Mouse (Mus musculus) CH12F3 (cell line): ENCODE data around the gene Gm28230.

Experiments used
- in situ Hi-C: fragments of 300-500 bp; cut with MboI; formaldehyde crosslinking; loops from 2 replicates; pipeline ENCODE4 v1.14.3; 2020; ENCODE audit warnings: low sequenced_read_pairs

The Gm28230 gene

DNA sequence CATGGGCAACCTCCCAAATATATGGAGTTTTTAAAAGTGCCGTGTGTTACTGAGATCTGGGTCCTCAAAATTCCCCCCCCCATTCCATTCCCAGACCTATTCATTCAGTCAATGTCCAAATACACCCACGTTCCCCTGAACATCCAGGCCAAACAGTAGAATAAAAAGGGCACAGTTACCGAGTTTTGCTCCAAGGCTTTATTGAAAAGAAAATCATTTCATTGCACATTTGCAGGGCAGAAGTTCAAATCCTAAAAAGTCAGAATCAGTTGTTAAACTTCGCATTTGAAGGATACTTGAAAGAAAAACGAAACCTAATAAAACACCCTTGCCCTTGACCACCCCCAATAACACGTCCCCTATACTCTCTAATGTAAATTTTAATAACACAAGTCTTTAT is 23.7 kb upstream of the Gm28230 start:
- in situ Hi-C loops, result loop anchor here (25.0 kb wide), 1 partner anchor 884 kb away; no protein-coding TSS in a partner anchor

DNA sequence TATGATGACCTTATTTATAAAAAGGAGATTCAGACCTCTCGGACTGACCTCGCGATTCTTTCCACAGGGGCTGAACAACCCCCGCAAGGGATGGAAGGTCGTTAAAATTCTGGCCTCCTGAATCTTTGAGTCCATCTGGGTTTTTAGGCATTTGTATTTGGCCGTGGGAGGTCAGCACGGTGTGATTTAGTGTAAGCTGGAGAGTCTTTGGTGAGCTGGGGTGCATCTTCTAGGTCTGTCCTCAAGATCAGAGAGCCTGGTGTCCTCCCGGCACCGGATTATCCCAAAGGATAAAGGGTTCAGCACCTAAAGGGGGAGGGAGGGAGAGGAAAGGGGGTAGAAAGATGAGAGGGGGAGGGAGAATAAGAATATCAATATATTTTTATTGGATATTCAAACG is 23.2 kb upstream of the Gm28230 start:
- in situ Hi-C loops, result loop anchor here (25.0 kb wide), 1 partner anchor 884 kb away; no protein-coding TSS in a partner anchor

DNA sequence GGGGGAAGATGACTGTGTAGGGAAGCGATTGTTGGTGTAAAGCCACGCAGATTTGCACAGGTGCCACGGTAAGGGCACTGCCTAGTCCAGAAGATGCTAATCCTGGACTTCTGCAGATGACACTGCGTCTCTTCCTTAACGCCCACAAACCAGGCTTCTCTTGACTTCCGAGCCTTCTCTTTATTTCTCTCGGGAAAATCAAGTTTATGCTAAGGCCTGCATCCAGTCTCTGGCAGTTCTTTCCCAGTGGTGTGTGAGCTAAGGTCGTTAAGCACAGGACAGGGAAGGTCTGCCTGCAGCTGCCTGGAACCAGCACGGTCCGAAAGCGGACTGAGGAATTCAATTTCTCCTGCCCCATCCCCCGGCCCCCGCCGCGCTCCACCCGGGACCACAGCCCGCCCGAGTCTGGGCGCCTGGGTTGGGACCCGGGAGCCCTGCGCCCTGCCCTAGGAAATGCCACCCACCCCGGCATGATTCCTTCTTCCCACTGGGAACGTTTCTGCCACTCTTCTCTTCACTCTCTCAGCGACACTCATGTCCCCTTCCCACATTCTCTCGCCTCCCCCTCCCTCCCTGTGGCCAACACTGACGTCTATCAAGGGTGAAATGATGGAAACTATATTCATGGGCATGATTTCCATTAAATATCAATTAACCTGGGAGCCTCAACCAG is 22.7 kb upstream of the Gm28230 start:
- in situ Hi-C loops, result loop anchor here (25.0 kb wide), 1 partner anchor 883 kb away; no protein-coding TSS in a partner anchor

- in situ Hi-C loops, result loop anchor here (25.0 kb wide), 1 partner anchor 883 kb away; no protein-coding TSS in a partner anchor
These were observed 22.0 kb upstream of the Gm28230 start, which contains the start of gene Hoxd8 for GRCm38 (mm10) chr2:74704393-74704998. TSS of gene Hoxd8 (plus strand) at chr2:74704615.

DNA sequence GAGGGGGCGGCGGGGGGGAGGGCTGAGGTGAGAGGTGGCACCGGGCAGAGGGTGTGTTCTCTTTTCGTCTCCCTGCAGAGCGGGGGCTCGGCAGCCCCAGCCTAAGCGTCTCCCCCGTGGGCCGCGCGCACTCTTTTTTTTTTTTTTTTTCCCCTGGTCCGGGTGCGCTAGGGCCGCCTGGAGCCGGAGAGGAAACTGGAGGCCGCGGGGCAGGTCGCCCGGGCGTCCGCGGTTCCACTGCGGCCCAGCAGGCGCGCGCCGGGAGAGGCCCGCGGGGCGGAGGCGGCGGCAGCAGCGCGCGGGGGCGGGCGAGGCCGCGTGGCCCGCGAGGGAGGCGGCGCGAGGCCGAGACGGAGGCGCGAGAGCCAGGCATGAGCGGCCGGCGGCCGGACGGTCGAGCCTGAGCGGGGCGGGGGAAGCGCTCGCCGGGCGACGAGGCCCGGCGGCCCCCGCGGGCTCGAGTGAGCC is 21.5 kb upstream of the Gm28230 start:
- in situ Hi-C loops, result loop anchor here (25.0 kb wide), 1 partner anchor 882 kb away; no protein-coding TSS in a partner anchor

- in situ Hi-C loops, result loop anchor here (25.0 kb wide), 1 partner anchor 882 kb away; no protein-coding TSS in a partner anchor
These were observed 20.9 kb upstream of the Gm28230 start for GRCm38 (mm10) chr2:74705467-74706089.

DNA sequence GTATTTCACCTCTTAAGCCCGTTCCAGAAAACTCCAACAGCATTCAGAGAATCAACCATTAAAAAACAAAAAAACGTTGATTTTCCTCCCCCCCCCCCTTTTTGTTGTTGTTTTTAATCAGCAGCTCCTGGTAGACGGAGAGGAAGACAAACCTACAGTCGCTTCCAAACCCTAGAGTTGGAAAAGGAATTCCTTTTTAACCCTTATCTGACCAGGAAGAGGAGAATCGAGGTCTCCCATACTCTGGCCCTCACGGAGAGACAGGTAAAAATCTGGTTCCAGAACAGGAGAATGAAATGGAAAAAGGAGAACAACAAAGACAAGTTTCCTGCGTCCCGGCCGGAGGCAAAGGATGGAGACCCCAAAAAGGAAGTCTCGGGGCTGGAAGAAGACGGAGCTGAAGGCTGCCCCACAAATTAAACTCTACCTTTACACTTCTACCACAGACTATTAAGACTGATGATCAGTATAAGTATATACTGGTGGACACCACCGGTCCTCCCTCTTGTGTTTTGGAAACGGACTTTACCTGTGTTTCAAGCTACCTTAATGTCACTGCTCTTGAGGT is 20.1 kb upstream of the Gm28230 start:
- in situ Hi-C loops, result loop anchor here (25.0 kb wide), 1 partner anchor 881 kb away; no protein-coding TSS in a partner anchor

- in situ Hi-C loops, result loop anchor here (25.0 kb wide), 1 partner anchor 880 kb away; no protein-coding TSS in a partner anchor
These were observed 18.9 kb upstream of the Gm28230 start for GRCm38 (mm10) chr2:74707599-74707998.

DNA sequence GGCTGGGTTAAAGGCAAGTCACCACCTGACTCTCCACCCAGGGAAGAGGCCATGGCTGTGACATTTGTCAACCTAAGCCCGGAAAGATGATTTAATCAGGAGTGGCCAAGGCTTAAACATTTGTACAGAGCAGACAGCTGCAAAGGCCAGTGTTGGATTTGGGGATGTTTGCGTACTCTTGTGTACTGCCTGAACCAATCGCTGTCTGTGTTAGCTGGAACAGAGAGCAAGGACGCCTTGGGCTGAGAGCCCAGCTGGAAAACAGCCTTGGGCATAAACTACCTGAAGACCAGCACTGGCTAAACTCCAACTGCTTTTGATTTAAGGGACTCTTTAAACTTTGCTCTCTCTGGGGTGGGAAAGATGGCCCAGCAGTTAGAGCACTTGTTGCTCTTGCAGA is 17.9 kb upstream of the Gm28230 start:
- in situ Hi-C loops, result loop anchor here (25.0 kb wide), 1 partner anchor 879 kb away; no protein-coding TSS in a partner anchor

DNA sequence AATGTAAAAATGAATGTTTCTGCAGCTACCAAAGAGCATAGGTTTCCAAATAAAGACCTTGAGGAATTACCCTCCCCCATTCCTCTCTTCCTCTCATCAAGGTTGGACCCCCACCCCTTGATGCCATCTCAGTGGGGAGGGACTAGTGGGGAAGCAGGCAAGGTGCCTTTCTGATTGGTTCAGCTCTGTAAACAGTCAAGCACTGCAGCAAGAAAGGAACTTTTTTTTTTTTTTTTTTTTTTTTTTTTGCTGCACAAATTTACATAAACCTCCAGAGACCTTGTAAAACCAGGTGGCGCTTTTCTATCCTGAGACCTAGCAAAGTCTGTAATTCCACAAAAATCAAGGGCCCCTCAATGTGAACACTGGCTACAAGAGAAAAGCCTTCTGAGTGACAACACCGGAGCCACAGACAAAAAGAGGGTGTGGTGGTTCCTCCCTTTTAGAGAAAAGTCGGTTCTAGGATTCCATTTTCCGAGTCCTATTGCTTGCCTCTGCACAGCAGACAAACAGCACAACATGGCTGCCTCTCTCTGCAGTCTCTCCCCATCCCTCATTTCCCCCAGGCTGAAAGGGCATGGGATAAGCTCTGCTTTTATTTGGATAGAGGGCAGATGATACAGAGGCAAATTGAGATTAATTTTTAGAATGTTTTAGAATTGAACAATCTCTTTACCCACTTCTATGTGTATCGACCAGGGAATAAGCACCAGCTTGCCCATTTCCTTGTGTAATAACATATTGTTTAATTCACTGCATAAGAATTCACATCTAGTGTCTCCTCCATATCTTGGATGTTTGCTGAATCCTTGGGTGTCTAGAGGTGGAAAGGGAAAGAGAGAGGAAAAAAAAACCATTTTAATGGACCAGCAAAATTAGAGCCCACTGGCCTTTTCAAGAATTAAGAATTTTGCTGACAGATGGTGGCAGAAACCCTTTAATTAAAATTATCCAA is 16.8 kb upstream of the Gm28230 start:
- in situ Hi-C loops, result loop anchor here (25.0 kb wide), 1 partner anchor 878 kb away; no protein-coding TSS in a partner anchor

DNA sequence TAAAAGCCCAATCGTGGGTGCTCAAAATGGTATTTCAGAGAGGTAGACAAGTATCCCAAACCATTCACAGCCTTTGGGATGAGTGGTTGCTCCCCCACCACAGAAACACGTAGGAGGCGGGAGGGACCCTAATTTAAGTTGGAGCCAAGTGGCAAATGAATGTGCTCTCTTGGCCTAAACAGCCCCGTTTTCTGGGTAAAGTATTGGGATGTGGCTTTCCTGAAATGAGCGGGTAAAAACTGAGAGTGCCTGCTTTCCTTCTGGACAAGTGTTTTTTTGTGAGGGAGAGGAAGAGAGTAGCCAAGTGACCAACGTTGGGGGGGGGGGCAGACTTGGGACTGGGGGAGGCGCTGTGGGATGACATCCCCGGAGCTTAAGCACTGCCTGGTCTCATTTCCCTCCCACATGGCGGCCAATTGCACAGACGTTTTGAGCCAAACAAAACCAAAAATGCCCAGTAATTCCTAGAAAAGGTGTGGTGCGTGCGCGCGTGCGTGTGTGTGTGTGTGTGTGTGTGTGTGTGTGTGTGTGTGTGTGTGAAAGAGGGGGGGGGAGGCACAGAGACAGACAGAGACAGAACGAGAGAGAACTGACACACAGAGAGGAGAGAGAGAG is 15.5 kb upstream of the Gm28230 start:
- in situ Hi-C loops, result loop anchor here (25.0 kb wide), 1 partner anchor 876 kb away; no protein-coding TSS in a partner anchor

DNA sequence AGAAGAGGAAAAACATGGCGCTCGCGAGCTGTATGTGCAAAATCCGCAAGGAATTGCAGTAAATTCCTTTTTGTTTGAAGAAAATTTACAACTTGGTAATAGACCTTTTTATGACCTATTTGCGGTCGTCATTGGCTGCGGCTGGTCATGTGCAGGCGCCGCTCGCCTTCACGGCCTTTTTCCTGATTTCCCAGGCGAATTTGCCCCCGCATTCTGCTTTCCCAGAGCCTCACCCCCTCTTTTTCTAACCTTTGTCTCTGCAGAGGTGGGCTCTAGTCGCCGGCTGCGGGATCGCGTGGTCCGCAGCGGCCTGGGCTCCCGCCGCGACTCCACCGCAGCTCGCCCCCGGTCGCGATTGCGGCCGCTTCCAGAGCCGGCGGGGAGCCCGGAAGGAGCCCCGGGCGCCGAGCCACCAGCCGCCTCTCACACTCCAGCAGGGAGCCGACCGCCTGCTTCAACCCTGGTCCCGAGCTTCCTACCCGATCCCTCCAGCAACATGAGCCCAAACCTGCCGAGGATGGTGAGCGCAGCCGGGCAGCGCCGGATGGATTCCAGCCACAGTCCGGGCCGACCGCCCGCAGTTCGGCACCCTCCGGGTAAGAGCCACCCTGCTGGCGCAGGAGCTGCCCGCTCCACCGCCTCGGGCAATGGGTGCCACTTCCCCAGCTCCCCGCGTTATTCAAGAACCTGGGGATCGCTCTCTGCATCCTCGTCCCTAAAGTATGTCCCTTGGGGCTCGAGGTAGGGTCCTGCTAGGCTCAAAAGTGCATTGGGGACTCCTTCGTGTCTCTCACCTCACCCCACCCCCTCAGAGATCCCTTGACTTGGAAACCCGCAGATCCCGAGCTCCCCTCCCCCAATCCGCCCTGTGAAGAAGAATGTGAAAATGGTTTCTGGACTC is 14.6 kb upstream of the Gm28230 start, which contains the start of the genes Hoxd3 and Hoxd4:
Hoxd3 (plus strand) TSS at position 207 of the 901 bp plus-strand sequence.
Hoxd4 (plus strand) TSS at position 209 of the 901 bp plus-strand sequence.
- in situ Hi-C loops, result loop anchor here (25.0 kb wide), 1 partner anchor 875 kb away; no protein-coding TSS in a partner anchor

- in situ Hi-C loops, result loop anchor here (25.0 kb wide), 1 partner anchor 874 kb away; no protein-coding TSS in a partner anchor
These were observed 13.0 kb upstream of the Gm28230 start for GRCm38 (mm10) chr2:74713239-74714150.

GRCm38 (mm10) chr2:74714156-74714789 is 12.3 kb upstream of the Gm28230 start:
- in situ Hi-C loops, result loop anchor here (25.0 kb wide), 1 partner anchor 873 kb away; no protein-coding TSS in a partner anchor

DNA sequence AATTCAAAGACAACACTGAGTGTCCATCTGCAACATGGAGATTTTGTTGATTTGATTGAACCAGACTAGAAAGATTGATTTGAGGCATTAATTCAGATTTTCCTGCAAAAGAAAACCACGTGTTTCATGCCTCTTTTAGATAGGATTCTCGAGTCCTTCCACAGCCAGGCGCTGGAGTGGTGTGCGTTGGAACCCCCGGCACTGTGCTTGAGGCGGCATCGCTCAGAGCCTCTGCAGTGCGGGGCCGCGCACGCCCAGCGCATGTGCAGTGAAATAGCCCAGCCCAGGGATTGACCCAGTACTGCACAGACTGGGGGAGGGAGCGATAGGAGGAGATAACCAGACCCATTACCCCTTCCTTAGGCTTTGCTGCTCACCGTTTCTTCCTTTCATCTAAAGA is 11.6 kb upstream of the Gm28230 start:
- in situ Hi-C loops, result loop anchor here (5.0 to 25.0 kb wide), 2 partner anchors 247 to 872 kb away; no protein-coding TSS in a partner anchor
